Mouse (Mus musculus) heart, postnatal 36 days (tissue): ENCODE results near the gene Nfix. TPM values are rescaled to one million over a fixed set of nuclear protein-coding genes. Genes with fewer than 3 reads are reported as not detected.

Experiments
- DNase-seq, 2 experiments: peaks; one replicate each; pipeline ENCODE4 v3.0.0; 2021 to 2022
- intact Hi-C: fragments of 180-260 bp; cut with DNase I; formaldehyde crosslinking; loops from one replicate; pipeline ENCODE4 v1.15.1; 2025
- total RNA-seq, 2 experiments: library from RNA; stranded (reverse); gene quantifications; 2 replicates each; pipeline ENCODE4 v1.2.3; 2021

Nfix gene
- total RNA-seq, 2 experiments from 2014 or later = 279 to 296 TPM

- intact Hi-C loops = no loop called here
- DNase-seq = peak; percentile 65 to 84
Observed at GRCm38 (mm10) chr8:84799136-84799931, 810 bp downstream of the Nfix start.

DNA sequence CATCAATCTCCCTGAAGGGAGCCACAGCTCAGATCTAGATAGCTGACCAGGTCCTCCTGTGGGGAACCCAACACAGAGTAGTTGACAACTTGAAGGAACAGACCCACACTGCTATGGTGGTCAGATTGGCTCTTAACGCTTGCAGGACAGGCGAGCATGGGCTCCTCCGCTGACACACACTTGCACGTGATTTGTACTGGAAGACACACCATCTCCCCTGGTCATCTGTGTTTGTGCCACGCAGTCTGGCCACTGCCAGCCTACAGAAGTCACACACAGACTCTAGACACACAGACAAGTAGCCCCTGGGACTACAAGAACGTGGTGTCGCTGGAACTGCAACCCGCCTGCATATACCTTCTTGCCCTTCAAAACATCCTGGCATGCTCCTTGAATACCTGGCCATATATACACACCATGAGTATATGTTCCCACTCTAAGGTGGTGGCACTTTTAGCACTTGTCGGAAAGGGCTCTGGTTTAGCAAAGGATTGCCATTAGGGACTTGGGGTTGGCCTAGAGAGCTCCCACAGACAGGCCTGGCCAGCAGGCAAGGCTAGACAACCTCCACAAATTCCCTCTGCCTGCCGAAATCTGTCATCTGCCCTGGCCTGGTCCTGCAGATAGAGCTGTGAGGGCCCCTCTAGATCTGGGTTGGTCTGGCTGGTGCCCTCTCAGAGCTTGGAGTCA, 1.6 kb downstream of the Nfix start:
- intact Hi-C loops = no loop called here
- DNase-seq = peak in 1 of 2 experiments; percentile 20

DNA sequence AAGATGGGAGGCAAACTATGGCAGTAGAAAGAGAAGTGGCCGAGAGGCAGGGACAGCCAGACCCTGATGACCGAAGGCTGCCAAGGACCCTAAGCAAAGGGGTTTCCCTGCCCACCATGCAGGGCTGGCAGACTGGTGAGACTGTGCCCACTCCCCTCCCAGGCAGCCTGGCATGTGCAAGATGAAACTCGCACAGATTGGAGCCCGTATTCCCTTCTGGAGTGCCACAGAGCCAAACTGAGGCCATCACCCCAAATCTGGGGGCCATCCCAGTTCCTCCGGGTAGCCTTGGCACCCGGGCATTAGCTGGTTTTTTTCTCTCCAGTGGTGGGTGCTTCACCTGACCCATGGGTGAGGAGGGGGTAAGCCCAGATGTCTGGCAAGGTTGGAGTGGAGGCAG, 2.2 kb downstream of the Nfix start:
- intact Hi-C loops = loop anchor here (2.0 kb wide), 1 partner anchor 19 kb away; no protein-coding TSS in a partner anchor
- no peak for DNase-seq

DNA sequence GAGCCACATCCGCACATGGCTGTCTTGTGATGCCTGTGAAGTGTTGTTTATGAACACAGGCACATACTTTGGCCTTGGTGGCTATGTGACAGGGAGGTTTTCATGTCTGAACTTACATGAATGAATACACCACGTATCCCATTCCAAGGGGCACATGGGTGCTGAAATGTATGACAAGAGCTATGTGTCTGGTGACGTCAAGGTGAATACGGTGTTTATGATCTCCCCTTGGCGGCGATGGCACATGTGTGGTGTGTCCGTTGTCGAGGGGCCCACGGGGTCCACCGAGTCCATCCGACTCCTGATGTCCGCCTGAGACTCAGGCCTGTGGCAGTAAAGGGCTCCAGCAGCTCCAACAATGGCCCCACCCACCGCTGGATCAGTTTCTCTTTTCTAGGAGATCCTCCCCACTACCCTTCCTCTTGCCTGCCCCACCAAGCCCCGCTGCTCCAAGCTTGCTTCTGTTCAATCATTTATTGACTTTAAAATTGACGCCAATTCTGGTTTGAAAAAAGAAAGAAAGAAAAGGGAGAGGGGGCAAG, 2.8 kb downstream of the Nfix start:
- DNase-seq = peak in 1 of 2 experiments; percentile 31
- intact Hi-C loops = loop anchor here (2.0 kb wide), 1 partner anchor 19 kb away; no protein-coding TSS in a partner anchor

DNA sequence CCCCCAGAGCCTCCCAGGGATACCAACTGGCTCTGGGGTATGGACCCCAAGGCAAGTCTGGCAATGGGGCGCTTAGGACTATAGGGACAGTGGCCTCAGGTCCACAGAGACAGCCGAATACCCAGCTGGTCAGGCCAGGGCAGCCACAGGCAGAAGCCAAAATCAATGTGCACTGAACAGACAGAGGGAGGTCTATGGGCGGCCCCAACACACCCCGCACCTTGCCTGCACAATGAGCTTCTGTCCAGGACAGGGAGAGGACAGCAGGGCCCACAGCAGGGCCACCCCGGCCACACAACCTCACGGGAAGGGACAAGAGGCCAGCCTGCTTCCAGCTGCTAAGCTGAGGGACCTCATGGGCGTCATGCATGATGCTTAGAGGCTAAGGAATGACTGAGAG, 5.7 kb downstream of the Nfix start:
- peak in 1 of 2 experiments; percentile 26 for DNase-seq
- intact Hi-C loops = no loop called here

DNA sequence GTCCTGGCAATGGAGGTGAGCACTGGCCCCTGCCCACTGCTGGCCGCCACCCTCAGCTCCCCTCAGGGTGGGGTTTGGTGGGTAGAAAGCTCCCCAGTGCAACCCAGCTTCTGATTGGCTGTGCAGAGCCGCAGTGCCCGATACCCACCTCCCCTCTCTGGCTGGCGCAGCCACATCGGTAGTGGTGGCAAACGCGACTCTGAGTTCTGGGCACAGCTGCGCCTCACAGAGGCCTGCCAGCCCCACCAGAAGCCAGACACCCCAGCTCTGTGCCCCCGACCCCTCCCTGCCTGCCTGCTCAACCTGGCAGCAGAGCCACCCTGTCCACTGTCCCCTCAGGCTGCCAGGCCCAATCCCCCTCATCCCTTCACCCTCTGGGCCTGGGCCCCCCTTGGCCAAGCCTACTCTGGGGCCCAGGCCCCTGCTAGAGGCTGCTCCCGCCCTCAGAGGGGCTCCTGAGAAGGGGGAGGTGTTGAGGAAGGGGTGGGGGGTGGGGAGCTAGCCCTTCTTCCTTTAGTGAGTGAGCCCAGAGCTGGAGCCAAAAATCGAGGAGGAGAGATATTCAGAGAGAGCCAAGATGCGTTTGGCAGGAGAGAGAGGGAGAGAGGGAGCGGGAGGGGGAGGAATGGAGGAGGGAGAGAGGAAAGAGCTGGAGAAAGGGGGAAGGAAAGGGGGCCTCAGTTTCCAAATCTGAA, 6.2 kb downstream of the Nfix start:
- intact Hi-C loops = no loop called here
- peak; percentile 42 to 56 for DNase-seq

- DNase-seq = peak in 1 of 2 experiments; percentile 6
- intact Hi-C loops = no loop called here
Observed at GRCm38 (mm10) chr8:84793134-84793533, 7.0 kb downstream of the Nfix start.

DNA sequence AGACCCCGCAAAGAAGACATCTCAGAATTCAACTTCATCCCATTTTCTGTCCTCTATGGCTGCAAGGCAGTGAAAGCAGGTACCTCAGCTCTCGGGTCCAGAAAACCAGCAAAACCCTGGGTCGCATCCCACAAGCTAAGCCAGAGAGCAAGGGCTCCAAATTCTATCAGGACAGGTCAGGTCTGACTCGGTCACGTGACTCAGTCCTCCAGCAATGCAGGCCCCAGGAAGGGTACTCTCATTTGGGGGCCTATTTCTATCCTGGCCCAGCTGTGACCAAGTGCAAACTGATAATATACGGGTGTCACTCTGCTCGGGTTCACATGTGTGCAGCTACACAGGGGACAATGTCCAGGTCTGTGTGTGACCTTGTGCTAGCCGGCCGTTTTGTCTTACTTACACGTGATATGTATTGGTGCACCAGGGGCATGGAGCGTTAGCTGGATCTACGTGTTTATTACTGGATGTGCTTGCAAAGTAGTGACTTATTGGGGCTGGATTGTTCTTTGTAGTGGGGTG, 7.7 kb downstream of the Nfix start:
- intact Hi-C loops = no loop called here
- no peak for DNase-seq

- DNase-seq = no peak
- intact Hi-C loops = no loop called here
Observed at GRCm38 (mm10) chr8:84790537-84790936, 9.6 kb downstream of the Nfix start.

GRCm38 (mm10) chr8:84789855-84790486, 10.2 kb downstream of the Nfix start:
- DNase-seq = peak in 1 of 2 experiments; percentile 67
- intact Hi-C loops = loop anchor here (2.0 kb wide), 1 partner anchor 15 kb away; no protein-coding TSS in a partner anchor

GRCm38 (mm10) chr8:84789345-84789744, 10.8 kb downstream of the Nfix start:
- no peak for DNase-seq
- intact Hi-C loops = loop anchor here (2.0 kb wide), 1 partner anchor 15 kb away; no protein-coding TSS in a partner anchor

- DNase-seq = peak; percentile 77 to 78
- intact Hi-C loops = loop anchor here (2.0 kb wide), 1 partner anchor 14 kb away; no protein-coding TSS in a partner anchor
Observed at GRCm38 (mm10) chr8:84788896-84789295, 11.2 kb downstream of the Nfix start.

- no peak for DNase-seq
- intact Hi-C loops = loop anchor here (2.0 kb wide), 1 partner anchor 13 kb away; no protein-coding TSS in a partner anchor
Observed at GRCm38 (mm10) chr8:84787523-84788302, 12.4 kb downstream of the Nfix start.

GRCm38 (mm10) chr8:84786801-84787467, 13.2 kb downstream of the Nfix start:
- DNase-seq = no peak
- intact Hi-C loops = no loop called here

- peak; percentile 68 to 80 for DNase-seq
- intact Hi-C loops = no loop called here
Observed at GRCm38 (mm10) chr8:84785756-84786677, 14.1 kb downstream of the Nfix start.

DNA sequence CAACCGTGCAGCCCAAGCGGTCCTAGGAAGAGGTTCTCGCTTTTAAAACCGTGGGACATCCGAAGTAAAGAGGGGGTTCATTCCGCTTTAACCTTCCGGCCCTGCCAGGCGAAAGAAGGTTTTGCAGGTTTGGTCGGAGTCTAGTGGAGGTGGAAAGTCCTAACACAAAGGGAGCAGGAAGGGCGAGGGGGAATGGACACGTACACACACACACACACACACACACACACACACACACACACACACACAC, 14.7 kb downstream of the Nfix start:
- intact Hi-C loops = no loop called here

GRCm38 (mm10) chr8:84784681-84785505, 15.3 kb downstream of the Nfix start:
- intact Hi-C loops = no loop called here
- DNase-seq = peak in 1 of 2 experiments; percentile 41

More for the DNA sequence above, 14.7 kb downstream of the Nfix start:
- no peak for DNase-seq
